Mouse (Mus musculus) monocyte, adult 5-6 weeks (primary cell): Measurements from ENCODE around the gene Ppp1r35. TPM values are rescaled to one million over a fixed set of nuclear protein-coding genes. Genes with fewer than 3 reads are reported as not detected.
A peak's percentile ranks its signal among the peaks of the same experiment; 100 is the strongest.
"Not testable (repeated sequence)": the region's sequence is repeated elsewhere in the genome, so short reads cannot be mapped to it uniquely, and the experiment has no call there.

Experiments used
- ATAC-seq: fragments of 153-309, 156-312 bp; replicated peaks from 2 replicates; pipeline ENCODE4 v1.8.0; 2017; ENCODE audit warnings: mild to moderate bottlenecking; ENCODE audit not compliant: low TSS enrichment, insufficient number of reproducible peaks, severe bottlenecking, poor library complexity, low FRiP score
- total RNA-seq: library from RNA; stranded (forward); fragments of 200-1000, 200-491, 200-594 nt; gene quantifications from 3 replicates; pipeline ENCODE4 v1.2.3, GENCODE M21; 2017

The Ppp1r35 gene
- total RNA-seq, 1 experiment from 2014 or later = 9.5 TPM

- ATAC-seq = no peak
These were observed 29.3 kb upstream of the Ppp1r35 start for GRCm38 (mm10) chr5:137749196-137749836.

- ATAC-seq = not testable (repeated sequence)
These were observed 28.4 kb upstream of the Ppp1r35 start for GRCm38 (mm10) chr5:137750212-137750611.

- ATAC-seq = no peak
These were observed 27.3 kb upstream of the Ppp1r35 start for GRCm38 (mm10) chr5:137751221-137751887.

GRCm38 (mm10) chr5:137751988-137752387 lies 26.7 kb upstream of the Ppp1r35 start:
- no peak for ATAC-seq

GRCm38 (mm10) chr5:137753111-137753832 lies 25.4 kb upstream of the Ppp1r35 start:
- no peak for ATAC-seq

GRCm38 (mm10) chr5:137755425-137755824 lies 23.2 kb upstream of the Ppp1r35 start:
- ATAC-seq = no peak

GRCm38 (mm10) chr5:137756106-137756505 lies 22.5 kb upstream of the Ppp1r35 start:
- no peak for ATAC-seq

- peak; percentile 74 for ATAC-seq
These were observed 21.6 kb upstream of the Ppp1r35 start for GRCm38 (mm10) chr5:137756882-137757661.

- no peak for ATAC-seq
These were observed 20.8 kb upstream of the Ppp1r35 start for GRCm38 (mm10) chr5:137757887-137758286.

- no peak for ATAC-seq
These were observed 19.6 kb upstream of the Ppp1r35 start for GRCm38 (mm10) chr5:137758921-137759534.

- peak; percentile 62 for ATAC-seq
These were observed 18.7 kb upstream of the Ppp1r35 start for GRCm38 (mm10) chr5:137759971-137760412.

GRCm38 (mm10) chr5:137764609-137765340 lies 13.9 kb upstream of the Ppp1r35 start:
- ATAC-seq = no peak

GRCm38 (mm10) chr5:137766270-137766669 lies 12.4 kb upstream of the Ppp1r35 start:
- no peak for ATAC-seq

GRCm38 (mm10) chr5:137768475-137768874 lies 10.2 kb upstream of the Ppp1r35 start:
- no peak for ATAC-seq

GRCm38 (mm10) chr5:137770709-137771108 lies 7.9 kb upstream of the Ppp1r35 start:
- ATAC-seq = peak; percentile 73

GRCm38 (mm10) chr5:137772755-137773154 lies 5.9 kb upstream of the Ppp1r35 start:
- no peak for ATAC-seq

GRCm38 (mm10) chr5:137775587-137776290 lies 2.9 kb upstream of the Ppp1r35 start:
- no peak for ATAC-seq
